Mouse (Mus musculus): Measurements from ENCODE around the gene Akap9. TPM values are rescaled to one million over a fixed set of nuclear protein-coding genes. Genes with fewer than 3 reads are reported as not detected.
A peak's percentile ranks its signal among the peaks of the same experiment; 100 is the strongest.
"Not testable (repeated sequence)": the region's sequence is repeated elsewhere in the genome, so short reads cannot be mapped to it uniquely, and the experiment has no call there.

Gene Akap9
- polyA plus RNA-seq, 1 experiment from 2014 or later, result 103 TPM

DNA sequence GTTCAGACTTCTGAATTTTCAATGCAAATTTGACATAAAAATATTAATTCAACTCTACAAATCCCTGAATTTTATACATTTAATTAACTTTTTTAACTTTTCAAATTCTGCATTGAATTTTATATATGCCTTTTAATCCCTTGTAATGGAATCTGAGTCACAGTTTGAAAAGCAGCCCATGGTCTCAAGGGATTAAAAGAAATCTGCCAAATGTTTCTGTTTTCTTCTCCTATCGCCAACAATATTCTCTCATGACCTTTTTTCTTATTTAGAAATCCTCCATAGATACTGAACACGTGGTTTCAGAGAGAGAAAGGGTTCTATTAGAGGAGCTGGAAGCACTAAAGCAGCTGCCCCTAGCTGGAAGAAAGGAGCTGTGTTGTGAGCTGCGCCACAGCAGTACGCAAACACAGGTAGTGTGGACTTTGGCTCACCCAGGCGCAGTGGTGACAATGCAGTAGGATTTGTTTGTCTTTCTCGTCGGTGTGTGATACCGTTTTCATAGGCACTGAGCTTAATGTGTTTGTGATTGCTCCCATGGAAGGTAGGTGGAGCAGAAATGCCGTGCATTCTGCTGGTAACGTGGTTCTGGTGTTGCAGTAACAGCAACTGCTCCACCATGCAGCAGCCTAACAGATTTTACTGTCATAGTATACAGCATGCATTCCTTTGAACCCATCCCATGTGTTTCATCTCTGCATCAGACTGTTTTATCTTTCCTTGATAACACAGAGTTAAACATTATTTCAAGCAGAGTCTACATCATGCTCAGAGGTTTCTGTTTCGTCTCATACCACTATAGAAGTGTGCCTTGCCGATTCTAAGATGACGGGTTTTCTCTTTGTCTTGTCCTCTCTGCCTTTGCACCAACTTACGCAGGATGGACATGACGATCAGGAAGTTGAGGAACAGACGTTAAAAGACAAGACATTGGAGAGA is 76.9 kb downstream of the Akap9 start:
- Histone ChIP-seq H3K36me3 (ENCODE audit: control insufficient read depth, insufficient read depth, low read length) (peaks cover 8% of the 10 kb centered on the region), H3K4me1 (replicated peaks; ENCODE audit: control insufficient read depth, insufficient read depth) (no peaks in the 10 kb centered on the region), H3K27ac (replicated peaks) (peak overlapping the region; percentile 58), H3K9ac (ENCODE audit: low read length) (no peak overlapping the region), H3K27me3 (ENCODE audit: control insufficient read depth, insufficient read depth, low read length) (no peaks in the 10 kb centered on the region), H3K4me3 (ENCODE audit: low read depth, low read length) (peak overlapping the region; percentile 12; the same call in 1 of the 2 replicates), H3K4me2 (replicated peaks; ENCODE audit: low read depth) (peak overlapping the region; percentile 41), H3K9me3 (ENCODE audit: control insufficient read depth, low read length) (no peaks in the 10 kb centered on the region)
- 59% methylated on average over 16 of the region's 16 CpGs for WGBS
- TF ChIP-seq CTCF (IDR thresholded peaks at IDR 0.05; ENCODE audit: low read depth) (peak; percentile 43; the same call in 1 of the 2 replicates), EP300 (optimal IDR thresholded peaks at IDR 0.05) (no peak)
- ATAC-seq (ENCODE audit: low FRiP score, low TSS enrichment) (peak; percentile 100), DNase-seq (ENCODE audit: low spot score) (peak; percentile 85)

- peaks cover 13% of the 10 kb centered on the region for H3K36me3 ChIP-seq (ENCODE audit: control insufficient read depth, insufficient read depth, low read length)
These were observed 78.8 kb downstream of the Akap9 start for GRCm38 (mm10) chr5:4006606-4007005.

GRCm38 (mm10) chr5:4008266-4008665 is 80.4 kb downstream of the Akap9 start:
- H3K36me3 ChIP-seq (ENCODE audit: control insufficient read depth, insufficient read depth, low read length), result peaks cover 16% of the 10 kb centered on the region
- H3K4me2 ChIP-seq (replicated peaks; ENCODE audit: low read depth), result no peak overlapping the region
- no peak for TF ChIP-seq CTCF (IDR thresholded peaks at IDR 0.05; ENCODE audit: low read depth)
- no peak for TF ChIP-seq EP300 (optimal IDR thresholded peaks at IDR 0.05)
- H3K4me1 ChIP-seq (replicated peaks; ENCODE audit: control insufficient read depth, insufficient read depth), result no peaks in the 10 kb centered on the region
- no peak overlapping the region for H3K9ac ChIP-seq (ENCODE audit: low read length)
- H3K27ac ChIP-seq (replicated peaks), result no peak overlapping the region
- H3K9me3 ChIP-seq (ENCODE audit: control insufficient read depth, low read length), result no peaks in the 10 kb centered on the region
- no peak overlapping the region for H3K4me3 ChIP-seq (ENCODE audit: low read depth, low read length)
- DNase-seq (ENCODE audit: low spot score) (no peak), ATAC-seq (ENCODE audit: low FRiP score, low TSS enrichment) (no peak)
- WGBS, result 90% methylated on average over 10 of the region's 10 CpGs
- H3K27me3 ChIP-seq (ENCODE audit: control insufficient read depth, insufficient read depth, low read length), result no peaks in the 10 kb centered on the region

More at GRCm38 (mm10) chr5:4006606-4007005, 78.8 kb downstream of the Akap9 start:
- DNase-seq (ENCODE audit: low spot score), result no peak
- no peak for ATAC-seq (ENCODE audit: low FRiP score, low TSS enrichment)
- Histone ChIP-seq H3K27ac (replicated peaks) (no peak overlapping the region), H3K4me3 (ENCODE audit: low read depth, low read length) (no peak overlapping the region), H3K4me2 (replicated peaks; ENCODE audit: low read depth) (no peak overlapping the region), H3K27me3 (ENCODE audit: control insufficient read depth, insufficient read depth, low read length) (no peaks in the 10 kb centered on the region), H3K9me3 (ENCODE audit: control insufficient read depth, low read length) (no peaks in the 10 kb centered on the region), H3K9ac (ENCODE audit: low read length) (no peak overlapping the region), H3K4me1 (replicated peaks; ENCODE audit: control insufficient read depth, insufficient read depth) (no peaks in the 10 kb centered on the region)
- TF ChIP-seq CTCF (IDR thresholded peaks at IDR 0.05; ENCODE audit: low read depth) (no peak), EP300 (optimal IDR thresholded peaks at IDR 0.05) (no peak)
- WGBS, result 88% methylated on average over 3 of the region's 3 CpGs

DNA sequence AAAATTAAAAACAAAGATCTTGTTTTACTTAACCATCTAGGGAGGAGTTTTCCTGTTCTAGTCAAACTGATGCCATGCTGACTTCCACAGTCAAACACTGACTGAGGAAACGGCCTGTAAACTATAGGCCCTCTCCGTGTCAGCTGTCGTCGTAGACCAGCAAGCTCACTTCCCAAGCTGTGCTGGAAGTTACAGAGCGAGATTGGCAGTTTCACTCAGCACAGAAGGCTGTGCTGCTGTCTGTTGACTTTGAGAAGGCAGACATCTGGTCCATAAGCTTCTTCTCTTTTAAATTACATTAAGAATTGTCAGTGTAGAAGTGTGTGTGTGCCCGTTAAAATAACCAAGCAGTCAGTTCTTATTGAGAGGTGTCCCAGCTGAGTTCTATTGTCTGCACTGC is 81.7 kb downstream of the Akap9 start:
- Histone ChIP-seq H3K27ac (replicated peaks) (no peak overlapping the region), H3K9me3 (ENCODE audit: control insufficient read depth, low read length) (no peaks in the 10 kb centered on the region), H3K4me1 (replicated peaks; ENCODE audit: control insufficient read depth, insufficient read depth) (no peaks in the 10 kb centered on the region), H3K4me2 (replicated peaks; ENCODE audit: low read depth) (no peak overlapping the region), H3K9ac (ENCODE audit: low read length) (no peak overlapping the region), H3K27me3 (ENCODE audit: control insufficient read depth, insufficient read depth, low read length) (no peaks in the 10 kb centered on the region), H3K36me3 (ENCODE audit: control insufficient read depth, insufficient read depth, low read length) (peaks cover 19% of the 10 kb centered on the region), H3K4me3 (ENCODE audit: low read depth, low read length) (no peak overlapping the region)
- 81% methylated on average over 6 of the region's 6 CpGs for WGBS
- DNase-seq (ENCODE audit: low spot score) (no peak), ATAC-seq (ENCODE audit: low FRiP score, low TSS enrichment) (no peak)
- TF ChIP-seq EP300 (optimal IDR thresholded peaks at IDR 0.05), result no peak
- no peak for TF ChIP-seq CTCF (IDR thresholded peaks at IDR 0.05; ENCODE audit: low read depth)

- not testable (repeated sequence) for ATAC-seq (ENCODE audit: low FRiP score, low TSS enrichment); DNase-seq (ENCODE audit: low spot score)
These were observed 89.8 kb downstream of the Akap9 start for GRCm38 (mm10) chr5:4017646-4018045.

GRCm38 (mm10) chr5:4019377-4019776 is 91.5 kb downstream of the Akap9 start:
- Histone ChIP-seq H3K27ac (replicated peaks) (peak overlapping the region; percentile 63; the same call in 1 of the 2 replicates), H3K9ac (ENCODE audit: low read length) (no peak overlapping the region), H3K9me3 (ENCODE audit: control insufficient read depth, low read length) (no peaks in the 10 kb centered on the region), H3K27me3 (ENCODE audit: control insufficient read depth, insufficient read depth, low read length) (no peaks in the 10 kb centered on the region), H3K4me2 (replicated peaks; ENCODE audit: low read depth) (no peak overlapping the region), H3K4me3 (ENCODE audit: low read depth, low read length) (no peak overlapping the region), H3K4me1 (replicated peaks; ENCODE audit: control insufficient read depth, insufficient read depth) (no peaks in the 10 kb centered on the region), H3K36me3 (ENCODE audit: control insufficient read depth, insufficient read depth, low read length) (0 out of 2 replicates have a peak, but pooled peaks cover 5% of the 10 kb centered on the region)
- peak; percentile 92 for ATAC-seq (ENCODE audit: low FRiP score, low TSS enrichment)
- peak; percentile 36 for DNase-seq (ENCODE audit: low spot score)
- TF ChIP-seq CTCF (IDR thresholded peaks at IDR 0.05; ENCODE audit: low read depth) (no peak), EP300 (optimal IDR thresholded peaks at IDR 0.05) (no peak)
- 75% methylated on average over 4 of the region's 4 CpGs for WGBS

More at GRCm38 (mm10) chr5:4017646-4018045, 89.8 kb downstream of the Akap9 start:
- H3K9me3 ChIP-seq (ENCODE audit: control insufficient read depth, low read length); H3K4me2 ChIP-seq (replicated peaks; ENCODE audit: low read depth); H3K4me1 ChIP-seq (replicated peaks; ENCODE audit: control insufficient read depth, insufficient read depth); H3K4me3 ChIP-seq (ENCODE audit: low read depth, low read length); H3K27me3 ChIP-seq (ENCODE audit: control insufficient read depth, insufficient read depth, low read length); H3K9ac ChIP-seq (ENCODE audit: low read length); H3K27ac ChIP-seq (replicated peaks): not testable (repeated sequence)
- WGBS, result 84% methylated on average over 1 of the region's 1 CpGs
- peaks cover 11% of the 10 kb centered on the region; the same call in 1 of the 2 replicates for H3K36me3 ChIP-seq (ENCODE audit: control insufficient read depth, insufficient read depth, low read length)
